Mouse (Mus musculus): Measurements from ENCODE around the gene Ank3.

DNA sequence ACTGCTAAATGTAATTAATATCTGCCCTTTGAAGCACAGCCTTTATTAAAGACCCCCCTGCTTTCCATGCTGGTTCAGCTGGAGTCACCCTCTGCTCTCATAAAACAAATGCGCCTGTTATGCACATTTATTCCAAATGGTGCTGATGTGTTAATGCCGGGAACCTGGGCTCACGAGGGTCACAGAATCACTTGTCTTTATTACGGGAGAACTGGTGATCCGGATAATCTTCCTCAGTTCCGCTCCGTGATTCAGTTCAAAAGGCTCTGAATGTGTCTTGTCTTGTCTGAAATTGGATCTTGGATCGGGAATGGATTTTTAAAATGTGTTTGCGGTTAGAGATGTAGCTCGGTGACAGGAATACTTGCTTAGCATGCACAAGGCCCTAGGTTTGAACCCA, 321.9 kb downstream of the Ank3 start:
- TF ChIP-seq CTCF (IDR thresholded peaks at IDR 0.05 in 2 of 3, conservative IDR thresholded peaks at IDR 0.05 in 1 of 3; ENCODE audit: control insufficient read depth in 1 of 3, insufficient read depth in 1 of 3, low read depth in 2 of 3, low read length in 3 of 3, poor library complexity in 1 of 3, severe bottlenecking in 1 of 3) (no peak), UBTF (IDR thresholded peaks at IDR 0.05; ENCODE audit: borderline replicate concordance, insufficient read depth, low read depth, low read length) (no peak), MYB (IDR thresholded peaks at IDR 0.05; ENCODE audit: low read depth, low read length) (no peak), POLR2A (IDR thresholded peaks at IDR 0.05; ENCODE audit: control insufficient read depth in 1 of 2, insufficient read depth in 1 of 2, low read depth in 1 of 2, low read length in 2 of 2, poor library complexity in 1 of 2) (no peak), MAZ (IDR thresholded peaks at IDR 0.05; ENCODE audit: low read depth, low read length) (no peak), NRF1 (IDR thresholded peaks at IDR 0.05; ENCODE audit: insufficient read depth, low read depth, low read length, poor library complexity, severe bottlenecking) (no peak), USF1 (IDR thresholded peaks at IDR 0.05; ENCODE audit: low read depth, low read length) (no peak), MAX (IDR thresholded peaks at IDR 0.05; ENCODE audit: low read length) (no peak), KAT2A (conservative IDR thresholded peaks at IDR 0.05; ENCODE audit: low read depth, low read length) (no peak), NELFE (IDR thresholded peaks at IDR 0.05; ENCODE audit: low read depth, low read length) (no peak), CHD1 (IDR thresholded peaks at IDR 0.05; ENCODE audit: low read depth, low read length) (no peak), GABPA (IDR thresholded peaks at IDR 0.05; ENCODE audit: low read depth, low read length) (no peak), ZKSCAN1 (IDR thresholded peaks at IDR 0.05; ENCODE audit: low read depth, low read length) (no peak)

All from MEL (cell line).